Mouse (Mus musculus) bone marrow macrophage, adult 2 months (primary cell): ENCODE measurements around the gene Rps6kc1. TPM values are rescaled to one million over a fixed set of nuclear protein-coding genes. Genes with fewer than 3 reads are reported as not detected.

Source experiments
- H3K27ac ChIP-seq: 2 replicates; pipeline ENCODE4 v1.5.1; 2012; ENCODE audit warnings: low read depth, low read length; ENCODE audit not compliant: insufficient read depth
- H3K4me1 ChIP-seq: 2 replicates; pipeline ENCODE4 v1.6.1; 2012; ENCODE audit warnings: low read length; ENCODE audit not compliant: control insufficient read depth, insufficient read depth
- H3K4me3 ChIP-seq: 2 replicates; pipeline ENCODE4 v1.5.1; 2012; ENCODE audit warnings: mild to moderate bottlenecking, low read length, moderate library complexity; ENCODE audit not compliant: insufficient read depth
- CTCF ChIP-seq: IDR thresholded peaks from 2 replicates; pipeline ENCODE4 v1.5.1; 2012; ENCODE audit warnings: low read depth, mild to moderate bottlenecking, low read length, moderate library complexity
- POLR2A ChIP-seq: IDR thresholded peaks from 2 replicates; pipeline ENCODE4 v1.6.1; 2012; ENCODE audit warnings: mild to moderate bottlenecking, low read depth, low read length, borderline replicate concordance
- polyA plus RNA-seq: library from polyadenylated mRNA; stranded (reverse); fragments of >200 nt; gene quantifications from 2 replicates; pipeline ENCODE4 v1.2.4, GENCODE M21; 2012; ENCODE audit not compliant: missing spikeins, insufficient read depth, insufficient read length

Rps6kc1 gene
- polyA plus RNA-seq, 1 experiment: 16.6 TPM

- Histone ChIP-seq H3K4me3 (no peak overlapping the region), H3K27ac (no peak overlapping the region), H3K4me1 (peaks cover 13% of the 10 kb centered on the region)
- TF ChIP-seq POLR2A: no peak
- TF ChIP-seq CTCF: no peak
These were observed 35.8 kb downstream of the Rps6kc1 start for GRCm38 (mm10) chr1:190875751-190876150.

- Histone ChIP-seq H3K4me1 (peaks cover 13% of the 10 kb centered on the region), H3K4me3 (no peak overlapping the region), H3K27ac (no peak overlapping the region)
- TF ChIP-seq POLR2A (no peak), CTCF (no peak)
These were observed 36.5 kb downstream of the Rps6kc1 start for GRCm38 (mm10) chr1:190875089-190875488.

DNA sequence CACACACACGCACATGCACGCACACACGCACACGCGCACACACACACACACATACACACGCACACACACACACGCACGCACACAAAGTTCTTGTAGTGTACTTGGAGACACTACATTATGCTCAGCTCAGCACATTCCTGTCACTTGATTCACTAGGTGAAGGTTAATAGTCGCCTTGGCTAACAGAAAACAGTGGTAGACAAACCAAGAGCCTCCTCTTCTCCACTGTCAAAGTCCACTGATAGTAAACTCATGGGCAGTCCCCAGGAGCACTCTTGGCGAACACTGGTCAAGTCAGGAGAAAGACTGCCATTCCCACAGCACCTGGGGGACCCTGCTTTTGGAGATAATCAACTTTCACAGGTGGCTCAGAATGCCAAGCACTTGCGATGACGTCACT, 40.5 kb downstream of the Rps6kc1 start:
- Histone ChIP-seq H3K4me1 (peaks cover 13% of the 10 kb centered on the region), H3K4me3 (no peak overlapping the region), H3K27ac (no peak overlapping the region)
- TF ChIP-seq POLR2A: no peak
- no peak for TF ChIP-seq CTCF

- Histone ChIP-seq H3K4me1 (peaks cover 6% of the 10 kb centered on the region), H3K4me3 (no peak overlapping the region), H3K27ac (no peak overlapping the region)
- TF ChIP-seq CTCF: no peak
- TF ChIP-seq POLR2A: no peak
These were observed 41.6 kb downstream of the Rps6kc1 start for GRCm38 (mm10) chr1:190869996-190870395.

DNA sequence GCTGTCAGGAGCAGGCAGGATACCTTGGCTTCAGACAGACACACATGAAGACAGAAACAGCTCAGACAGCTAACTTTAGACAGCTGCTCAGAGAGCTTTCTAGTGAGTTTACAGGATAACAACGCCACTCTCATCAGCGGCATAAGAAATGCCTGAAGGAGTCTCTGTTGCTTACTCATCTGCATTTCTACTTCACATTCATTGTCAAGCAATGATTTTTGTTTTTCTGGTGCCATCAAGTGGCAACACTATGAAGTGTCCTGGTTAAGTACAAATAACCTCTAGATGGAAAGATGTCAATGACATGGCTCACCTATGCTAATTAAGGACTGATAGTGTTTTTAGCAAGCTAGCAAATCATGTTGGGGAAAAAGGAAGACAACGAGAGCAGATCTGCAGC, 42.8 kb downstream of the Rps6kc1 start:
- no peak for TF ChIP-seq CTCF
- no peak for TF ChIP-seq POLR2A
- H3K4me1 ChIP-seq: no peaks in the 10 kb centered on the region
- no peak overlapping the region for H3K27ac ChIP-seq
- no peak overlapping the region for H3K4me3 ChIP-seq

DNA sequence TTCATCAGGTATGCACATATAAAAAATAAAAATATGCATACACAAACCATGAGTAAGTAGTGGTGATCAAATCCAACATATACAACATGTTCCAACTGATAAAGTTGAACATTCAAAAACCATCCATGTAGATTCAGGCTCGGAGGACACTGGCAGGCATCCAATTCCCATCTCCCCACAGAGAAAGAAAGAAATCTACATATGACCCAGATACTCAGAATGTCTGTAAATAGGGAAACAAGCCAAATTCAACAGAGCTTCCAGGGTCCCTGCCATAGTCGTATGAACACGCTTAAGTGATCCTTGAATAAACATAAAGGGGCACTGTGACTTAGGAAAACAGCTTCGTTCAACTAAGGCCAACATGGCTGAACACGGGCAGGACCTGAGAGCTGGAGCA, 49.9 kb downstream of the Rps6kc1 start:
- Histone ChIP-seq H3K4me3 (no peak overlapping the region), H3K4me1 (no peaks in the 10 kb centered on the region), H3K27ac (no peak overlapping the region)
- TF ChIP-seq CTCF: no peak
- no peak for TF ChIP-seq POLR2A

DNA sequence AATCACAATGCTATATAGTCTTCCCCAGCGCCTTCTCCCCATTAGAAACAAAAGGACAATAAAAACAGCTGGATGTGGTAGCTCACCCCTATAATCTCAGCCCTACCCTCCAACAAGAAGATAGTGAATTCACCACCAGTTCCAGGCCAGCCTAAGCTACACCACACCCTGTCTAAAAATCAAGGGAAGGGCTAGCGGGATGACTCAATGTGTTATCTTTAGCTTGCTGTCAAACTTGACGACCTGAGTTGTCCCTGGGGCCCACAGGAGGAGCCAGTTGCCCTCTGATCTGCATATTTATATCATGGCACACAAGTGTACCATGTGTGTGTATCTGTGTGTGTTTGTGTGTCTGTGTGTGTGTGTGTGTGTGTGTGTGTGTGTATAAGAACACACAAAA, 57.1 kb downstream of the Rps6kc1 start:
- TF ChIP-seq POLR2A (no peak), CTCF (no peak)
- no peaks in the 10 kb centered on the region for H3K4me1 ChIP-seq
- no peak overlapping the region for H3K4me3 ChIP-seq
- no peak overlapping the region for H3K27ac ChIP-seq

DNA sequence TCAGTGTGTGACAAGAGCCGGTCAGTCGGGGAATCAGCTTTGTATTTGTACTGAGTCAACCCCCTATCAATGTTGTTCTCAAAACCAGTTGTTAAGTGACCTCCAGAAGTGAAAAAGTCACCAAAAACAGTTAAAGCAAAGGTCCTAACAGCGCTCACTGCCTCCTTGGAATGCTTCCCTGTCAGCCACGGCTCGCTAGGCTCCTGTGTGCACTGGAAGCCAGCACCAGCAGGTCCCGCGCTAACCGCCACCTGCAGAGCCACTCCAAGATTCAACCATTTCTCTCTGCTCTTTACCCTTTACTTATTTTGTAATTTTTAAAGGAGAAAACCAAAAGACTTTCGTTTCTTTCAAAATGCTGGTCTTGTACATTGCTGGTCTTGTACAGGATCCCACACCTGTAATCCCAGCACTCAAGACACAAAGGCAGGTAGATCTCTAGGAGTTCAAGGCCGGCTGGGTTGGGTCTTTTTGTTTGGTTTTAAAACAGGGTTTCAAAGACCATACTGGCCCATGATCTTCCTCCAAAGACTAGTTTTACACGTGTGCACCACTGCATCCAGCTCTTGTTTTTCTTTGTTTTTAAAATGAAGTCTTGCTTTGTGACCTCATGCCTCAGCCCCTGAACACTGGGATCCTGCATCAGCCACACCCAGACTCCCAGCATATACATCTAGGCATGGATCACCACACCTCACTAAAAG, 62.3 kb downstream of the Rps6kc1 start:
- Histone ChIP-seq H3K4me1 (no peaks in the 10 kb centered on the region; the same call in 1 of the 2 replicates), H3K27ac (no peak overlapping the region), H3K4me3 (no peak overlapping the region)
- TF ChIP-seq POLR2A (no peak), CTCF (no peak)

DNA sequence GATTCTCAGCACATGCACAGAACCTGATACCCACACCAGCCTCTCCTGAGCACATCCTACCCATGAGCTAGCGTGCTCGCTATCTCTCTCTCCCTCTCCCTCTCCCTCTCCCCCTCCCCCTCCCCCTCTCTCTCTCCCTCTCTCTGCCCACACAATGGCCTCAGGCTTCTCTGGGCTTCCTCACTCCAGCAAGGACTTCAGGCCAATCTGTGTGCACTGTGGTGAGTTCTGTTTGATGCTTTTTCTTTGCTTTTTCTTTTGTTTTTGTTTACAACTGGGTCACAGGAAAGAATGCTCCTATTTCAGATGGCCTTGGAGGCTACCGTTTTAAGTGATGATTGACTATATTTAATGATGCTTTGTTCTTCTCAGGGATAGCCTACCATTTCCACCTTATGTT, 62.9 kb downstream of the Rps6kc1 start:
- no peak overlapping the region for H3K4me3 ChIP-seq
- no peaks in the 10 kb centered on the region; the same call in 1 of the 2 replicates for H3K4me1 ChIP-seq
- no peak overlapping the region for H3K27ac ChIP-seq
- no peak for TF ChIP-seq CTCF

DNA sequence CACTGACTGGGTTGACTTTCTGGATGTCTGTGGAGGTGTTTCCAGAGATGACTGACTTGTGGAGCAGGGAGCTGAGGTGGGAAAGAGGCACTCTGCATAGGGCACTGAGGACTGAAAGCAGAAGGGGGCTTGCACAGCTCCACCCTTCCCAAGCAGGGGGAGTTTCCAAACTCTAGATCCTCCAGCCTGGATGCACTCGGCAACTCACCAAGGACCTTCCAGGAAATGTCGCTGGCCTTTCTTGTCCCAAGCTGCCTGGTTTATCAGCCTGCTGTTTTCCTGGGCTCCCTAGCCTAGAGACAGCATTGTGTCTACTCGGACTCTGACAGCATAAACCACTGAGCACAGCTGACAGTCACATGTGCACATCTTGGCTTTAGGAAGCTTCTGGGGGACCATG, 64.6 kb downstream of the Rps6kc1 start:
- H3K4me3 ChIP-seq: no peak overlapping the region
- TF ChIP-seq POLR2A: no peak
- no peak for TF ChIP-seq CTCF
- H3K4me1 ChIP-seq: no peaks in the 10 kb centered on the region; the same call in 1 of the 2 replicates

More for the DNA sequence above, 64.6 kb downstream of the Rps6kc1 start:
- H3K27ac ChIP-seq: no peak overlapping the region
